ENCODE assay signal across 21 mouse cellular contexts in genomic region chr2:109262779-109263178, GRCm38 (mm10). TPM values are rescaled to one million over a fixed set of nuclear protein-coding genes. Genes with fewer than 3 reads are reported as not detected.
A peak's percentile ranks its signal among the peaks of the same experiment; 100 is the strongest.
DNase-seq lines count a peak whose midpoint lies in the region; ATAC-seq and TF ChIP-seq lines count a peak whose summit lies in the region.
"Had no signal": no experiment of that assay in that cellular context is flagged by ENCODE, and none has a peak within 500 bp of the region (broad histone marks: within the 10 kb centered on the region; RNA-seq: fewer than 3 reads in every experiment).

No protein-coding gene starts in this region.

- TF ChIP-seq EP300 in liver, postnatal 0 days (IDR thresholded peaks at IDR 0.05; ENCODE audit: low read depth), result no peak

- no peak overlapping the region for H3K4me3 ChIP-seq in liver, adult 2 months (ENCODE audit: insufficient read depth, low read depth, low read length)
- H3K4me3 ChIP-seq in liver, postnatal 0 days (ENCODE audit: low read depth, low read length), result no peak overlapping the region
- H3K4me3 ChIP-seq: embryonic facial prominence, embryonic 13.5 days; embryonic facial prominence, embryonic 15.5 days; erythroblast, embryonic 14.5 days; forebrain, embryonic 13.5 days; forebrain, embryonic 15.5 days had no signal

- no peaks in the 10 kb centered on the region for H3K79me2 ChIP-seq in liver, adult 2 months (ENCODE audit: control insufficient read depth, insufficient read depth, low read length)

- H3K4me2 ChIP-seq in liver, postnatal 0 days (ENCODE audit: low read depth, low read length), result no peak overlapping the region
- H3K4me2 ChIP-seq: embryonic facial prominence, embryonic 13.5 days; embryonic facial prominence, embryonic 15.5 days; forebrain, embryonic 13.5 days; forebrain, embryonic 15.5 days had no signal

- DNase-seq in liver, adult 2 months (ENCODE audit: extremely low read depth, low read depth, low spot score), result peak; percentile 8
- no peak for DNase-seq in liver, postnatal 0 days
- DNase-seq in kidney, adult 11 months, result no peak
- DNase-seq in frontal cortex, postnatal 36 days (ENCODE audit: low spot score in 2 of 2), result no peak
- DNase-seq: adrenal gland, adult 2 months; adrenal gland, postnatal 10 days; adrenal gland, postnatal 25 days; cerebellum, adult 11 months; cerebellum, adult 18-20 months; cerebellum, adult 8-10 months; cerebellum, adult 9-11 months; cerebellum, postnatal 14 days; cerebellum, postnatal 36 days; embryo, embryonic 11 days; forebrain, postnatal 0 days had no signal

- ATAC-seq in liver, postnatal 0 days, result no peak
- peak; percentile 65 for ATAC-seq in granulocyte monocyte progenitor cell, adult 5-6 weeks (replicated peaks; ENCODE audit: poor library complexity, severe bottlenecking)
- ATAC-seq: forebrain, embryonic 13.5 days; forebrain, embryonic 15.5 days; forebrain, postnatal 0 days had no signal

- H3K9me3 ChIP-seq in liver, postnatal 0 days (ENCODE audit: low read length), result no peaks in the 10 kb centered on the region
- H3K9me3 ChIP-seq: embryonic facial prominence, embryonic 13.5 days; embryonic facial prominence, embryonic 15.5 days; forebrain, embryonic 13.5 days; forebrain, embryonic 15.5 days had no signal

- H3K27me3 ChIP-seq in liver, adult 2 months (ENCODE audit: control insufficient read depth, insufficient read depth, low read length), result no peaks in the 10 kb centered on the region
- no peaks in the 10 kb centered on the region for H3K27me3 ChIP-seq in liver, postnatal 0 days (ENCODE audit: insufficient read depth, low read length)
- H3K27me3 ChIP-seq: embryonic facial prominence, embryonic 13.5 days; embryonic facial prominence, embryonic 15.5 days; forebrain, embryonic 13.5 days; forebrain, embryonic 15.5 days had no signal

- H3K27ac ChIP-seq in liver, adult 2 months (replicated peaks; ENCODE audit: insufficient read depth, low read depth, low read length), result no peak overlapping the region
- no peak overlapping the region for H3K27ac ChIP-seq in liver, postnatal 0 days (ENCODE audit: low read depth)
- H3K27ac ChIP-seq: embryonic facial prominence, embryonic 13.5 days; embryonic facial prominence, embryonic 15.5 days; forebrain, embryonic 13.5 days; forebrain, embryonic 15.5 days had no signal

- H3K36me3 ChIP-seq in liver, adult 2 months (ENCODE audit: control insufficient read depth, insufficient read depth, low read length), result no peaks in the 10 kb centered on the region
- no peaks in the 10 kb centered on the region for H3K36me3 ChIP-seq in liver, postnatal 0 days (replicated peaks; ENCODE audit: insufficient read depth, low read length)
- H3K36me3 ChIP-seq: embryonic facial prominence, embryonic 13.5 days; embryonic facial prominence, embryonic 15.5 days; forebrain, embryonic 15.5 days had no signal

- TF ChIP-seq CTCF in liver, adult 2 months (IDR thresholded peaks at IDR 0.05; ENCODE audit: low read depth, low read length), result no peak
- TF ChIP-seq CTCF in liver, postnatal 0 days (IDR thresholded peaks at IDR 0.05; ENCODE audit: low read depth), result no peak

- WGBS in liver, adult 2 months, result 32% methylated on average over 1 of the region's 1 CpGs
- 85% methylated on average over 1 of the region's 1 CpGs for whole genome bisulfite sequencing in liver, postnatal 0 days (ENCODE audit: insufficient replicate concordance)

- no peak overlapping the region for H3K9ac ChIP-seq in liver, adult 2 months (ENCODE audit: low read depth, low read length)
- no peak overlapping the region for H3K9ac ChIP-seq in liver, postnatal 0 days (replicated peaks)
- H3K9ac ChIP-seq: embryonic facial prominence, embryonic 13.5 days; embryonic facial prominence, embryonic 15.5 days; forebrain, embryonic 13.5 days; forebrain, embryonic 15.5 days; forebrain, postnatal 0 days had no signal

- H3K4me1 ChIP-seq in liver, adult 2 months (ENCODE audit: control insufficient read depth, insufficient read depth, low read length), result no peaks in the 10 kb centered on the region
- H3K4me1 ChIP-seq in liver, postnatal 0 days (ENCODE audit: insufficient read depth), result no peaks in the 10 kb centered on the region
- H3K4me1 ChIP-seq: embryonic facial prominence, embryonic 13.5 days; embryonic facial prominence, embryonic 15.5 days; forebrain, embryonic 13.5 days; forebrain, embryonic 15.5 days had no signal

- no peak for TF ChIP-seq POLR2A in liver, adult 2 months (IDR thresholded peaks at IDR 0.05; ENCODE audit: extremely low read depth, insufficient read depth, low read length)

RNA-seq across cellular contexts. Expression of gene Kif18a, which starts 17.8 kb away (rescaled TPM):
- 0.74 and 1.0 TPM in 2 replicates for total RNA-seq in liver, adult 2 months (2014; rRNA removed)
- polyA plus RNA-seq in liver, adult 2 months (2012; rRNA removed), result 0.05 and 0.09 TPM in 2 replicates
- polyA plus RNA-seq in liver, postnatal 0 days (2015; fragmentation: Nextera tagmentation; extraction: Ambion mirVana), result 8.4 and 9.3 TPM in 2 replicates
- 11.8 and 13.2 TPM in 2 replicates for total RNA-seq in granulocyte monocyte progenitor cell, adult 5-6 weeks (2014; fragmentation: Nextera tagmentation)
- 29.7 and 31.5 TPM in 2 replicates for total RNA-seq in granulocyte monocyte progenitor cell, adult 5-6 weeks (2017)
- polyA plus RNA-seq: adrenal gland, adult 2 months had no signal

RNA-seq across cellular contexts. Expression of gene Mettl15, which starts 17.8 kb away (rescaled TPM):
- total RNA-seq in liver, adult 2 months (2014; rRNA removed), result 4.8 and 6.2 TPM in 2 replicates
- polyA plus RNA-seq in liver, adult 2 months (2012; rRNA removed), result 2.9 and 3.6 TPM in 2 replicates
- 4.1 and 4.4 TPM in 2 replicates for polyA plus RNA-seq in liver, postnatal 0 days (2015; fragmentation: Nextera tagmentation; extraction: Ambion mirVana)
- 7.0 and 14.4 TPM in 2 replicates for total RNA-seq in granulocyte monocyte progenitor cell, adult 5-6 weeks (2014; fragmentation: Nextera tagmentation)
- total RNA-seq in granulocyte monocyte progenitor cell, adult 5-6 weeks (2017), result 7.3 and 8.6 TPM in 2 replicates
